Mouse (Mus musculus) heart, embryonic 12.5 days (tissue): ENCODE measurements around the gene Crlf1. TPM values are rescaled to one million over a fixed set of nuclear protein-coding genes. Genes with fewer than 3 reads are reported as not detected.

Experiments
- ATAC-seq: fragments of 200-750 bp; cut with Nextera tagmentation; 2 replicates; pipeline ENCODE4 v1.8.0; 2017; ENCODE audit warnings: moderate TSS enrichment, moderate library complexity; ENCODE audit not compliant: insufficient number of reproducible peaks, low FRiP score
- H3K27ac ChIP-seq: fragments of 300-500 bp; sonication (generic); 2 replicates; pipeline ENCODE4 v1.5.1; 2016; ENCODE audit warnings: mild to moderate bottlenecking, moderate library complexity; ENCODE audit not compliant: poor library complexity, severe bottlenecking
- H3K27me3 ChIP-seq: fragments of 300-500 bp; sonication (generic); replicated peaks from 2 replicates; pipeline ENCODE4 v1.6.1; 2016; ENCODE audit warnings: mild to moderate bottlenecking, moderate library complexity
- H3K36me3 ChIP-seq: fragments of 300-500 bp; sonication (generic); 2 replicates; pipeline ENCODE4 v1.6.1; 2016; ENCODE audit warnings: mild to moderate bottlenecking, moderate library complexity
- H3K4me1 ChIP-seq: fragments of 300-500 bp; sonication (generic); replicated peaks from 2 replicates; pipeline ENCODE4 v1.6.1; 2016; ENCODE audit warnings: mild to moderate bottlenecking
- H3K4me2 ChIP-seq: fragments of 300-500 bp; sonication (generic); 2 replicates; pipeline ENCODE4 v1.6.1; 2016; ENCODE audit warnings: mild to moderate bottlenecking, moderate library complexity
- H3K4me3 ChIP-seq: fragments of 300-500 bp; sonication (generic); 2 replicates; pipeline ENCODE4 v1.5.1; 2016; ENCODE audit warnings: mild to moderate bottlenecking
- H3K9ac ChIP-seq: fragments of 300-500 bp; sonication (generic); 2 replicates; pipeline ENCODE4 v1.6.1; 2016; ENCODE audit warnings: mild to moderate bottlenecking, moderate library complexity
- H3K9me3 ChIP-seq: fragments of 300-500 bp; sonication (generic); replicated peaks from 2 replicates; pipeline ENCODE4 v1.6.1; 2016; ENCODE audit warnings: mild to moderate bottlenecking, moderate library complexity
- WGBS: fragments of 180-500 bp; shearing (Covaris S2); methylation state at CpG from one replicate; pipeline ENCODE4 v1.1.7; 2016; 5-methylcytosine and 5-hydroxymethylcytosine counted together
- polyA plus RNA-seq: library from polyadenylated mRNA; unstranded; fragments of >200 nt; fragmentation: Nextera tagmentation; extraction: Ambion mirVana; gene quantifications from 2 replicates; pipeline ENCODE4 v1.2.1, GENCODE M21; 2016

The Crlf1 gene
- polyA plus RNA-seq, 1 experiment from 2014 or later = 1.00 TPM

DNA sequence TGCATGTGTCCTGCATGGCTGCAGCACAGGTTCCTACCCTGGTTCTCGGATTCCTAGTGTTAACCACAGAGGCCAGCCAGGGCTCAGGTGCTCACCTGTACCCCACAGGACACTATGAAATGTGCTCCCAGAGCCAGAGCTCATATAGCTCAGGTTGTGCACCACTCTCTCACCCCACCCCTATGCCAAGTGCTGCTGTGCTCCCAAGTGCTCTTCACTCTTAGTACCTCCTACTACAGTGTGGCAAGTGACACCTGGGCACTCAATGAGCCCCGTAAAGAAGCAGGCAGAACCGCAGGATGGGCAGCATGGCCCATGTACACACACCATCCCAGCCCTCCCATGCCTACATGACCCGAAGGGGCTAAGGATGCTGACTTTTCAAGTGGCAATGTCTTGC lies 24.2 kb upstream of the Crlf1 start:
- ATAC-seq = no peak; the same call in 1 of the 2 replicates
- peaks cover 51% of the 10 kb centered on the region for H3K4me1 ChIP-seq
- H3K4me2 ChIP-seq = no peak overlapping the region
- no peak overlapping the region for H3K9ac ChIP-seq
- H3K27me3 ChIP-seq = no peaks in the 10 kb centered on the region
- H3K36me3 ChIP-seq = peaks cover 8% of the 10 kb centered on the region; the same call in 1 of the 2 replicates
- no peak overlapping the region for H3K4me3 ChIP-seq
- no peaks in the 10 kb centered on the region for H3K9me3 ChIP-seq
- 90% methylated on average over 4 of the region's 4 CpGs for WGBS
- no peak overlapping the region for H3K27ac ChIP-seq

GRCm38 (mm10) chr8:70469295-70469916 lies 23.6 kb upstream of the Crlf1 start:
- peak; percentile 51 for ATAC-seq
- no peak overlapping the region for H3K4me3 ChIP-seq
- no peaks in the 10 kb centered on the region for H3K9me3 ChIP-seq
- H3K27ac ChIP-seq = peak overlapping the region; percentile 67
- 24% methylated on average over 10 of the region's 10 CpGs for WGBS
- peaks cover 51% of the 10 kb centered on the region for H3K4me1 ChIP-seq
- peaks cover 8% of the 10 kb centered on the region; the same call in 1 of the 2 replicates for H3K36me3 ChIP-seq
- H3K9ac ChIP-seq = peak overlapping the region; percentile 50
- H3K27me3 ChIP-seq = no peaks in the 10 kb centered on the region
- peak overlapping the region; percentile 44 for H3K4me2 ChIP-seq

- Histone ChIP-seq H3K9ac (peak overlapping the region; percentile 50; the same call in 1 of the 2 replicates), H3K27me3 (no peaks in the 10 kb centered on the region), H3K27ac (peak overlapping the region; percentile 67), H3K4me2 (peak overlapping the region; percentile 44), H3K4me1 (peaks cover 51% of the 10 kb centered on the region), H3K4me3 (no peak overlapping the region), H3K36me3 (peaks cover 10% of the 10 kb centered on the region; the same call in 1 of the 2 replicates), H3K9me3 (no peaks in the 10 kb centered on the region)
- 26% methylated on average over 2 of the region's 2 CpGs for WGBS
- no peak for ATAC-seq
Measured at GRCm38 (mm10) chr8:70469938-70470337, 23.0 kb upstream of the Crlf1 start.

GRCm38 (mm10) chr8:70471856-70472255 lies 21.1 kb upstream of the Crlf1 start:
- no peaks in the 10 kb centered on the region for H3K27me3 ChIP-seq
- 98% methylated on average over 7 of the region's 7 CpGs for WGBS
- H3K9ac ChIP-seq = no peak overlapping the region
- no peak overlapping the region for H3K4me3 ChIP-seq
- no peaks in the 10 kb centered on the region for H3K9me3 ChIP-seq
- no peak overlapping the region for H3K27ac ChIP-seq
- peaks cover 50% of the 10 kb centered on the region for H3K4me1 ChIP-seq
- no peak for ATAC-seq
- H3K36me3 ChIP-seq = peaks cover 3% of the 10 kb centered on the region; the same call in 1 of the 2 replicates
- no peak overlapping the region for H3K4me2 ChIP-seq

GRCm38 (mm10) chr8:70476333-70477268 lies 16.4 kb upstream of the Crlf1 start, which contains the start of gene Klhl26:
TSS of gene Klhl26 (minus strand) at chr8:70476968.
- H3K4me1 ChIP-seq = peaks cover 19% of the 10 kb centered on the region
- peaks cover 30% of the 10 kb centered on the region for H3K27me3 ChIP-seq
- peak; percentile 93 for ATAC-seq
- WGBS = under 1% methylated on average over 53 of the region's 53 CpGs
- H3K27ac ChIP-seq = peak within 1 kb of the TSS; percentile 62; the same call in 1 of the 2 replicates
- H3K4me3 ChIP-seq = peak within 1 kb of the TSS; percentile 93
- peak within 1 kb of the TSS; percentile 95 for H3K9ac ChIP-seq
- H3K9me3 ChIP-seq = no peaks in the 10 kb centered on the region
- H3K4me2 ChIP-seq = peak within 1 kb of the TSS; percentile 95
- peaks cover 3% of the 10 kb centered on the region; the same call in 1 of the 2 replicates for H3K36me3 ChIP-seq

DNA sequence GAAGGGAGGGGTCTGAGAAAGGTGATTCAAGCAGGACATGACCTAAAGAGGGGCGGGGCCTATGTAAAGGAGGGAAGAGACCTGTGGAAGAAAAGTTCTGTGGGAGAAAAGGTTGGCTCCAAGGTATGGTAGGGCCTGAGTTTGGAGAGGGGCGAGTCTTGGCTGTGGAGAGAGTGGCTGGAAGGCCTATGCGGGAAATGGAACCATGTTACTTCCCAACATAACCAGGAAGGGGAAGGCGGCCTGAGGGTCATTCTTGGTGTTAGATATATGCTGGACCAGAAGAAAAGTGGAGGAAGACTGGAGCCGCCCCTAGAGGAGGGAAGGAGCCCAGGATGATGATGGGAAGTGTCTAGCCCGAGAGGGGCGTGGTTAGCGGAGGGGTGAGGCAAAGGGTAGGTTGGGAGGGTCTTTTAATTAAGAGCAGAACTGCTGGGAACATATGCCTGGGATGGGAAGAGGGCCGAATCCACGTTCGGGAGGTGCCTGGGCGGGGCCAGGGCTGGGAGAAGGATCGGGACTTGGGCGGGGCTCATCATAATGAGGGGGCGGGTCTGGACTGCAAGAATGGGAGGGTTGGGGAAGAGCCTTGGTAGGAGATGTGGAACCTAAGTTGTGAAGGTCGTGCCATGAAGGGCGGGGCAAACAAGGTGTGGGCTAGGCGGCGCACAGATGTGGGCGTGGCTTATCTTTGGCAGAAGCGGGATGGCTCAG lies 15.5 kb upstream of the Crlf1 start:
- ATAC-seq = peak; percentile 46
- peaks cover 19% of the 10 kb centered on the region for H3K4me1 ChIP-seq
- no peak overlapping the region for H3K27ac ChIP-seq
- peak overlapping the region; percentile 93 for H3K4me3 ChIP-seq
- H3K9me3 ChIP-seq = no peaks in the 10 kb centered on the region
- H3K4me2 ChIP-seq = peak overlapping the region; percentile 95
- peaks cover 39% of the 10 kb centered on the region for H3K27me3 ChIP-seq
- peaks cover 3% of the 10 kb centered on the region; the same call in 1 of the 2 replicates for H3K36me3 ChIP-seq
- peak overlapping the region; percentile 95; the same call in 1 of the 2 replicates for H3K9ac ChIP-seq
- WGBS = 1% methylated on average over 21 of the region's 21 CpGs

- H3K36me3 ChIP-seq = no peaks in the 10 kb centered on the region
- H3K4me2 ChIP-seq = no peak overlapping the region
- no peaks in the 10 kb centered on the region for H3K9me3 ChIP-seq
- peaks cover 8% of the 10 kb centered on the region for H3K4me1 ChIP-seq
- no peak for ATAC-seq
- H3K27me3 ChIP-seq = peaks cover 84% of the 10 kb centered on the region
- no peak overlapping the region for H3K27ac ChIP-seq
- no peak overlapping the region for H3K9ac ChIP-seq
- no peak overlapping the region for H3K4me3 ChIP-seq
- 70% methylated on average over 3 of the region's 3 CpGs for WGBS
Measured at GRCm38 (mm10) chr8:70481908-70482307, 11.1 kb upstream of the Crlf1 start.

DNA sequence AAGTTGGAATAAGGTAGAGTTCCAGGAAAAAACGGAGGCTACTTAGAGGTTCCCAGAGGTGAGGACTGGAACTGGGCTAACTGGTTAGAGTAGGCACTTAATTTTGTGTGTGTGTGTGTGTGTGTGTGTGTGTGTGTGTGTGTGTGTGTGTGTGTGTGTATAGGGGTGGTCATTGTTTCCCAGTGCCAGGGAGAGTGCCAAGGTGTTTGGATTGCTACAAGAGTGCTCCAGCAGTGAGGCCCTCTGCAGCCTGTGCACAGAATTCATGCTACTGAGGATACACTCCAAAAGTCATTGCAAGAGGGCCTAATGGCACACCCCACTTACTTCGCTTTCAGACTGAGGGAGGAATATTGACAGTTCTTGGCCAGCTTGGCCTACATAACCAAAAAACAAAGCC lies 10.0 kb upstream of the Crlf1 start:
- Histone ChIP-seq H3K27me3 (peaks cover 90% of the 10 kb centered on the region), H3K4me2 (no peak overlapping the region), H3K4me1 (peaks cover 8% of the 10 kb centered on the region), H3K27ac (no peak overlapping the region), H3K36me3 (no peaks in the 10 kb centered on the region), H3K4me3 (no peak overlapping the region), H3K9me3 (no peaks in the 10 kb centered on the region), H3K9ac (no peak overlapping the region)
- ATAC-seq = no peak
- 37% methylated on average over 2 of the region's 2 CpGs for WGBS

GRCm38 (mm10) chr8:70486191-70486681 lies 6.7 kb upstream of the Crlf1 start:
- no peaks in the 10 kb centered on the region for H3K36me3 ChIP-seq
- no peak overlapping the region for H3K4me2 ChIP-seq
- H3K9ac ChIP-seq = no peak overlapping the region
- 39% methylated on average over 7 of the region's 7 CpGs for WGBS
- no peak overlapping the region for H3K27ac ChIP-seq
- no peak overlapping the region for H3K4me3 ChIP-seq
- ATAC-seq = no peak
- H3K27me3 ChIP-seq = peaks cover 100% of the 10 kb centered on the region
- H3K9me3 ChIP-seq = no peaks in the 10 kb centered on the region
- H3K4me1 ChIP-seq = peaks cover 40% of the 10 kb centered on the region

- peak within 1 kb of the TSS; percentile 63 for H3K4me2 ChIP-seq
- no peaks in the 10 kb centered on the region for H3K36me3 ChIP-seq
- peak within 1 kb of the TSS; percentile 35 for H3K4me3 ChIP-seq
- WGBS = 5% methylated on average over 33 of the region's 33 CpGs
- H3K4me1 ChIP-seq = peaks cover 40% of the 10 kb centered on the region
- peaks cover 100% of the 10 kb centered on the region for H3K27me3 ChIP-seq
- H3K27ac ChIP-seq = no peak within 1 kb of the TSS
- ATAC-seq = no peak
- H3K9me3 ChIP-seq = no peaks in the 10 kb centered on the region
- no peak within 1 kb of the TSS; the same call in 1 of the 2 replicates for H3K9ac ChIP-seq
Measured at GRCm38 (mm10) chr8:70486941-70487520, 5.9 kb upstream of the Crlf1 start, which contains the start of gene Tmem59l. TSS of gene Tmem59l (minus strand) at chr8:70487358.
